Mouse (Mus musculus): ENCODE measurements around the gene Pcsk2. TPM values are rescaled to one million over a fixed set of nuclear protein-coding genes. Genes with fewer than 3 reads are reported as not detected.

The Pcsk2 gene
- 2.3 and 2.8 TPM in 2 replicates for polyA plus RNA-seq (2015; fragmentation: Nextera tagmentation; extraction: Ambion mirVana)

- no peak within 1 kb of the TSS for H3K9ac ChIP-seq (ENCODE audit: low read length)
Measured at GRCm38 (mm10) chr2:143545758-143546246, at the start of gene Pcsk2. TSS of gene Pcsk2 (plus strand) at chr2:143546156.

GRCm38 (mm10) chr2:143500845-143501244 is 45.1 kb upstream of the Pcsk2 start:
- 93% methylated on average over 9 of the region's 9 CpGs for WGBS
- no peak overlapping the region for H3K9ac ChIP-seq (ENCODE audit: low read length)
- H3K27ac ChIP-seq (ENCODE audit: low read length): no peak overlapping the region
- no peaks in the 10 kb centered on the region for H3K27me3 ChIP-seq (ENCODE audit: control insufficient read depth, insufficient read depth, low read length)
- H3K36me3 ChIP-seq (ENCODE audit: control insufficient read depth, insufficient read depth, low read length): no peaks in the 10 kb centered on the region
- H3K4me3 ChIP-seq (replicated peaks; ENCODE audit: low read length): no peak overlapping the region
- H3K9me3 ChIP-seq (replicated peaks; ENCODE audit: control insufficient read depth, low read length): no peaks in the 10 kb centered on the region
- ATAC-seq (ENCODE audit: insufficient read depth, low FRiP score): no peak
- H3K4me1 ChIP-seq (ENCODE audit: control insufficient read depth, insufficient read depth, low read length): no peaks in the 10 kb centered on the region
- no peak overlapping the region for H3K4me2 ChIP-seq (ENCODE audit: low read depth, low read length)

More at GRCm38 (mm10) chr2:143545758-143546246, at the start of gene Pcsk2:
- peak within 1 kb of the TSS; percentile 41 for H3K4me3 ChIP-seq (replicated peaks; ENCODE audit: low read length)
- no peaks in the 10 kb centered on the region for H3K36me3 ChIP-seq (ENCODE audit: control insufficient read depth, insufficient read depth, low read length)
- H3K27me3 ChIP-seq (ENCODE audit: control insufficient read depth, insufficient read depth, low read length): peaks cover 26% of the 10 kb centered on the region
- under 1% methylated on average over 43 of the region's 51 CpGs for WGBS
- peaks cover 4% of the 10 kb centered on the region; the same call in 1 of the 2 replicates for H3K4me1 ChIP-seq (ENCODE audit: control insufficient read depth, insufficient read depth, low read length)
- peak within 1 kb of the TSS; percentile 63 for H3K4me2 ChIP-seq (ENCODE audit: low read depth, low read length)
- H3K27ac ChIP-seq (ENCODE audit: low read length): no peak within 1 kb of the TSS
- H3K9me3 ChIP-seq (replicated peaks; ENCODE audit: control insufficient read depth, low read length): no peaks in the 10 kb centered on the region
- peak; percentile 93 for ATAC-seq (ENCODE audit: insufficient read depth, low FRiP score)

DNA sequence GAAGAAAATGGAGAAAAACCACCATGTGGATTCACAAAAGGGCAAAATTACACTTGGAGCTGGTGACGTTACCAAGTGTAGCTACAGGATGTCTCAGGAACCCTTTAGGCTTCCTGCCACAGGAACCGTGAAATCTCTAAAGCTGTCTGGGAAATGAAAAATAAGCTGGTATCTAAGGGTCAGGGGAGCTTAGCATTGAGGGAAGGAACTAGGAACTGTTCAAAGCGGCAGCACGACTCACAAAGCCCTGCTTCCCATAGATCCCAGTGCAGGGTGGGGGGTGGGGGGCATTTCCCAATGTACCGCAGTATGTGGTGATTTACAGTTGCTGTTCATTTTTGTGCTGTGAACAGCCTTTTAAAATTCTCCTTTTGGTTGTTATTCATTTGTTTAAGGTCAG is 44.2 kb upstream of the Pcsk2 start:
- Histone ChIP-seq H3K4me2 (ENCODE audit: low read depth, low read length) (no peak overlapping the region), H3K4me3 (replicated peaks; ENCODE audit: low read length) (no peak overlapping the region), H3K27ac (ENCODE audit: low read length) (no peak overlapping the region), H3K4me1 (ENCODE audit: control insufficient read depth, insufficient read depth, low read length) (no peaks in the 10 kb centered on the region), H3K36me3 (ENCODE audit: control insufficient read depth, insufficient read depth, low read length) (no peaks in the 10 kb centered on the region), H3K9ac (ENCODE audit: low read length) (no peak overlapping the region), H3K27me3 (ENCODE audit: control insufficient read depth, insufficient read depth, low read length) (no peaks in the 10 kb centered on the region), H3K9me3 (replicated peaks; ENCODE audit: control insufficient read depth, low read length) (no peaks in the 10 kb centered on the region)
- ATAC-seq (ENCODE audit: insufficient read depth, low FRiP score): no peak
- 49% methylated on average over 5 of the region's 5 CpGs for WGBS

DNA sequence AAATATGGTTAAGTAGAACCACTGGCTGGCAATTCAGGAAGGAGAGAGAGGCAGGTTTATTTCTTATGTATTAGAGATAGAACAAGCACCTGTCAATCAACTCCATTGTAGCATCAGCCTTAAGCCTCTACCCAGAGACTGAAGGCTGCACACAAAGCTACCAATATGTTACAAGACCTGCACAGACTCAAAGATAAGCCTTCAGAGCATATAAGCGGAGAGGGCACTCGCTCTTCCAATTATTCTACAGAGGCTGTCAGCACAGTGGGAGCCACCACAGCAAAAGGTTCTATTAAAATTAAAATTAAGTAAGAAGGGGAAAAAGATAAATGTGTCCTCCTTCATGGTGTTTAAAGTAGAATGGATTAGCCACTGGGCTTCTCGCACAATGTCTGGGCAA is 43.8 kb upstream of the Pcsk2 start:
- H3K27me3 ChIP-seq (ENCODE audit: control insufficient read depth, insufficient read depth, low read length): no peaks in the 10 kb centered on the region
- WGBS: 85% methylated on average over 3 of the region's 3 CpGs
- ATAC-seq (ENCODE audit: insufficient read depth, low FRiP score): no peak
- no peaks in the 10 kb centered on the region for H3K9me3 ChIP-seq (replicated peaks; ENCODE audit: control insufficient read depth, low read length)
- H3K4me1 ChIP-seq (ENCODE audit: control insufficient read depth, insufficient read depth, low read length): no peaks in the 10 kb centered on the region
- H3K36me3 ChIP-seq (ENCODE audit: control insufficient read depth, insufficient read depth, low read length): no peaks in the 10 kb centered on the region
- H3K9ac ChIP-seq (ENCODE audit: low read length): no peak overlapping the region
- no peak overlapping the region for H3K4me3 ChIP-seq (replicated peaks; ENCODE audit: low read length)
- no peak overlapping the region for H3K27ac ChIP-seq (ENCODE audit: low read length)
- H3K4me2 ChIP-seq (ENCODE audit: low read depth, low read length): no peak overlapping the region

DNA sequence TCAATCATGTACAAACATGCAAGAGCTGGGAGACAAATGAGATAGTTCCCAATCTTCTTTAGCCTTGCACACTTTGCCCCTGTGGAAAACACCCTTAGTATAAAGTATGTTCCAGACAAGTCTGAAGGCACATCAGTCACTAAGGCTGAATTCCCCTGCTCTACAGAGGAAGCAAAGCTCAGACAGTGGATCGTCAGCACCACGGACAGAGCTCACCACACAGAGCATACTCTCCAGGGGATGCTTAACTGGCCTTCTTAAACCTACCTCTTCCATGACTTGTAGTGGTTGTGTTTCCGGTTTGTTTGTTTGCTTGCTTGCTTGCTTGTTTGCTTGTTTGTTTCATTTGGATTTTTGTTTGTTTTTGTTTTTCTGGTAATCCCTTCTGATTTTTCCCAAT is 9.5 kb upstream of the Pcsk2 start:
- Histone ChIP-seq H3K27me3 (ENCODE audit: control insufficient read depth, insufficient read depth, low read length) (no peaks in the 10 kb centered on the region), H3K36me3 (ENCODE audit: control insufficient read depth, insufficient read depth, low read length) (no peaks in the 10 kb centered on the region), H3K4me3 (replicated peaks; ENCODE audit: low read length) (no peak overlapping the region), H3K9me3 (replicated peaks; ENCODE audit: control insufficient read depth, low read length) (no peaks in the 10 kb centered on the region), H3K4me1 (ENCODE audit: control insufficient read depth, insufficient read depth, low read length) (no peaks in the 10 kb centered on the region), H3K27ac (ENCODE audit: low read length) (no peak overlapping the region), H3K9ac (ENCODE audit: low read length) (no peak overlapping the region), H3K4me2 (ENCODE audit: low read depth, low read length) (no peak overlapping the region)
- WGBS: 8% methylated on average over 3 of the region's 3 CpGs
- no peak for ATAC-seq (ENCODE audit: insufficient read depth, low FRiP score)

- ATAC-seq (ENCODE audit: insufficient read depth, low FRiP score): peak; percentile 22; the same call in 1 of the 2 replicates
- Histone ChIP-seq H3K9me3 (replicated peaks; ENCODE audit: control insufficient read depth, low read length) (no peaks in the 10 kb centered on the region), H3K27me3 (ENCODE audit: control insufficient read depth, insufficient read depth, low read length) (peaks cover 26% of the 10 kb centered on the region), H3K9ac (ENCODE audit: low read length) (no peak overlapping the region), H3K36me3 (ENCODE audit: control insufficient read depth, insufficient read depth, low read length) (no peaks in the 10 kb centered on the region), H3K4me3 (replicated peaks; ENCODE audit: low read length) (peak overlapping the region; percentile 41), H3K4me1 (ENCODE audit: control insufficient read depth, insufficient read depth, low read length) (peaks cover 4% of the 10 kb centered on the region; the same call in 1 of the 2 replicates), H3K4me2 (ENCODE audit: low read depth, low read length) (peak overlapping the region; percentile 63), H3K27ac (ENCODE audit: low read length) (no peak overlapping the region)
- WGBS: 0% methylated on average over 7 of the region's 7 CpGs
Measured at GRCm38 (mm10) chr2:143545299-143545751, 631 bp upstream of the Pcsk2 start.

DNA sequence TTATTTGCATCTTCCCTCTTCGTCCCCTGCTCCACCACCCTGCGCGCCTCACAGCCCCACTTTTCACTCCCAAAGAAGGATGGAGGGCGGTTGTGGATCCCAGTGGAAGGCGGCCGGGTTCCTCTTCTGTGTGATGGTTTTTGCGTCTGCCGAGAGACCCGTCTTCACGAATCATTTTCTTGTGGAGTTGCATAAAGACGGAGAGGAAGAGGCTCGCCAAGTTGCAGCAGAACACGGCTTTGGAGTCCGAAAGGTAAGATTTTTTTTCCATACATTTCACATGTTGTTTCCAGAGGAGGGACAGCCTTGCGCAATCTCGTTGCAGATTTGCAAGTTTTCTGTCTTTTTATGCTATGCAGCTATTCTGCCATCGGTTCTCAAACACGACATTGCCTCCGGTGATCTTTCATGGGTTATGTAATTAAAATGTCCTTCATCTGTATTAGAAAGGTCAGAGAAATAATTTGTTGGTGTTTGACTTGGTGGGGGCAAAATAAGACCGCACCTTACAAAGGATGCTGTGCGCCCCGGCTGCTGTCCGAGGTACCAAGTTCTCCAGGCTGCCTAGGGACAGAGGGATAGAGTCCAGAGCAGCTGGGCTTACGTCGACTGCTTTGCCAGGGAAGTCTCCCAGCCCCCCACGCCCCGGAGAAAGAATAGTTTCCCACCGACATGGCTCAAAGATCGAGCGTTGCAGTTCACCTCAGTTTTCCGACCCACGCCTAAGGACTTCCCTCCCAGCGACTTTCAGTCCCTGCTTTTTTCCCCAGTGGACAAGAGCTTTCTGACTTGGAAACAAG is 656 bp downstream of the Pcsk2 start:
- H3K9ac ChIP-seq (ENCODE audit: low read length): no peak overlapping the region
- H3K4me3 ChIP-seq (replicated peaks; ENCODE audit: low read length): peak overlapping the region; percentile 41
- H3K4me1 ChIP-seq (ENCODE audit: control insufficient read depth, insufficient read depth, low read length): peaks cover 4% of the 10 kb centered on the region; the same call in 1 of the 2 replicates
- H3K27me3 ChIP-seq (ENCODE audit: control insufficient read depth, insufficient read depth, low read length): peaks cover 26% of the 10 kb centered on the region
- ATAC-seq (ENCODE audit: insufficient read depth, low FRiP score): no peak
- H3K27ac ChIP-seq (ENCODE audit: low read length): no peak overlapping the region
- 3% methylated on average over 33 of the region's 33 CpGs for WGBS
- H3K9me3 ChIP-seq (replicated peaks; ENCODE audit: control insufficient read depth, low read length): no peaks in the 10 kb centered on the region
- peak overlapping the region; percentile 63 for H3K4me2 ChIP-seq (ENCODE audit: low read depth, low read length)
- H3K36me3 ChIP-seq (ENCODE audit: control insufficient read depth, insufficient read depth, low read length): no peaks in the 10 kb centered on the region

DNA sequence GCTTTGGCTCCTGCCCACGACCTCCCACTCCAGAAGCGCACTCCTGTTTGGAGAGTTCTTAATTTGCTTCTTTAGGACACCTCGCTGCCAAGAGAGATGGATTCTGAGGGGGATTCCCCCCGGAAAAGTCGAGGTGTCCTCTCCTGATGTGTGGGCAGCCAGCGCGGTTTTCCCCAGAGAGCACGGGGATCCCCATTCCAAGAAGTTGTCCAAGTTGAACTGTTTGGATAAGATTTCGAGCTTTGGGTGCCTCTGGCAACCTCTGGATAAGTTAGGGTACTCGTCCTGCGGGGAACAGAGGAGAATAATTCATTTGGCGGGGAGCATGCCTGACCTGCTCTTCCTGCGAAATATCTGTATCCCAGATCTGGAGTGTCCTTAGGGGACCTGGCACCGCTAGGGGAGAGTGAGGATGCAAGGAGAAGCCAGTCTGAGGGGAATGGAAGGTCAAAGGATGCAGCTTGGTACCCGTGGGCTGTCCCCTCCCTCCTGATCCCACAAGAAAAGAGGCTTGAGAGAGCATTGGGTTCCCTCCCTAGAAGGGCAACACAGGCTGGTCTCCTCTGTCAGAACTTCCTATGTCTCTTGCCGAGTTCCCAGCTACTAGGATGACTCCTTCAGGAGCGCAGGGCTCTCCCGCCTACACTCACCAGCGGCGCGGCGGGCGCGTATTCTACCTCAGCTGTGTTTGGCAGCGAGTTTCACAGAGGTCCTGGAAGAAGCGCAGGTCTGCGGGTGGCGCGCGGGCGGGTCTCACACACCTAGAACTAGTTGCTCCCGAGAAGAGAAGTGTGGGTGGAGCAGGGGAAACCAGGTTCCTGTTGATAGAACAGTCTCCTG is 1.5 kb downstream of the Pcsk2 start:
- H3K9ac ChIP-seq (ENCODE audit: low read length): no peak overlapping the region
- WGBS: 3% methylated on average over 32 of the region's 32 CpGs
- peaks cover 4% of the 10 kb centered on the region; the same call in 1 of the 2 replicates for H3K4me1 ChIP-seq (ENCODE audit: control insufficient read depth, insufficient read depth, low read length)
- H3K27me3 ChIP-seq (ENCODE audit: control insufficient read depth, insufficient read depth, low read length): peaks cover 26% of the 10 kb centered on the region
- ATAC-seq (ENCODE audit: insufficient read depth, low FRiP score): no peak
- no peak overlapping the region for H3K27ac ChIP-seq (ENCODE audit: low read length)
- no peaks in the 10 kb centered on the region for H3K9me3 ChIP-seq (replicated peaks; ENCODE audit: control insufficient read depth, low read length)
- no peaks in the 10 kb centered on the region for H3K36me3 ChIP-seq (ENCODE audit: control insufficient read depth, insufficient read depth, low read length)
- no peak overlapping the region for H3K4me2 ChIP-seq (ENCODE audit: low read depth, low read length)
- H3K4me3 ChIP-seq (replicated peaks; ENCODE audit: low read length): no peak overlapping the region

GRCm38 (mm10) chr2:143560384-143560783 is 14.4 kb downstream of the Pcsk2 start:
- no peak overlapping the region for H3K9ac ChIP-seq (ENCODE audit: low read length)
- WGBS: 52% methylated on average over 4 of the region's 4 CpGs
- H3K4me3 ChIP-seq (replicated peaks; ENCODE audit: low read length): no peak overlapping the region
- no peak overlapping the region for H3K4me2 ChIP-seq (ENCODE audit: low read depth, low read length)
- H3K9me3 ChIP-seq (replicated peaks; ENCODE audit: control insufficient read depth, low read length): no peaks in the 10 kb centered on the region
- no peaks in the 10 kb centered on the region for H3K4me1 ChIP-seq (ENCODE audit: control insufficient read depth, insufficient read depth, low read length)
- no peaks in the 10 kb centered on the region for H3K27me3 ChIP-seq (ENCODE audit: control insufficient read depth, insufficient read depth, low read length)
- no peak overlapping the region for H3K27ac ChIP-seq (ENCODE audit: low read length)
- no peak for ATAC-seq (ENCODE audit: insufficient read depth, low FRiP score)
- no peaks in the 10 kb centered on the region for H3K36me3 ChIP-seq (ENCODE audit: control insufficient read depth, insufficient read depth, low read length)
